Mouse (Mus musculus): ENCODE results near the gene Prelid3b. TPM values are rescaled to one million over a fixed set of nuclear protein-coding genes. Genes with fewer than 3 reads are reported as not detected.

Gene Prelid3b
- polyA plus RNA-seq, 1 experiment from 2014 or later, result 110 TPM

DNA sequence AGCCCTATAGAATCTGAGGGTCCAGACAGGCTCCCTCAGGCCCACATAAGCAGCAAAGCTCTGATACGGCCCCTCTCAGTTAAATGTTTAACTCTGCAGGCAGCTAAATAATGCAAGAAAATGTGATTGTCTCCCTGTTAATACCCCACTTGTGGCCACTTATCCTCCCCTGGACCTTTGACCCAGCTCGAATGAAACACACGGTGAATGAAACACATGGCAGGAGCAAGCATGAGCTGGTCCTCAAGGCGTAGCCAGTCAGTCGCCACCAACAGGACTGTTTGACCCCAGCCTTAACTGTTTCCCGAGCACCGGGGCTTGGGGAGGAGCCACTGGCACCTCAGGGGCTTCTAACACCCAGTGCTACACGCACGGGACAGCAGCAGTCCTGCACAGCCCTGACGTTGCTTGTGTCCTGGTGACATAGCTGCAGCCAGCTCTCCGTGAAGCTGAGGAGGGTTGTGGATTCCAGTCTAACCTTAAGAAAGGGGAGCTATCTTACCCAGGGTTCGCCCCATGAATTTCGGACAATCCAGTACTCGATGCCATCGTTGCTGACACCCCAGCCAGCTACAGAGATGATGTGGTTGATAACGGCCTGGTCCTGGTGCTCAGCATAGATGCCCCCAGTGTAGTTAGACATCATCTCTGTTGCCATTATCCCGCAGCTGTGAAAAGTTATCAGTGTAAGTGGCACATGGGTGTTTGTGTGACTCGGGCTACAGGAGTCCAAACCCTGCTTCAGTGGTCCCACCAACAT is 44.6 kb downstream of the Prelid3b start:
- 80% methylated on average over 18 of the region's 18 CpGs for WGBS
- H3K4me2 ChIP-seq (ENCODE audit: low read length), result no peak overlapping the region
- no peak overlapping the region for H3K9ac ChIP-seq (replicated peaks; ENCODE audit: low read length)
- H3K36me3 ChIP-seq (ENCODE audit: control insufficient read depth, insufficient read depth, low read length), result peaks cover 57% of the 10 kb centered on the region
- H3K4me3 ChIP-seq (replicated peaks; ENCODE audit: low read depth, low read length), result no peak overlapping the region
- H3K27me3 ChIP-seq (ENCODE audit: control insufficient read depth, insufficient read depth, low read length), result no peaks in the 10 kb centered on the region
- ATAC-seq (ENCODE audit: low FRiP score, low TSS enrichment), result no peak
- DNase-seq, result no peak
- H3K27ac ChIP-seq (replicated peaks; ENCODE audit: low read depth, low read length), result 0 out of 2 replicates have a peak overlapping the region, but pooled peaks have one; percentile 5
- no peaks in the 10 kb centered on the region for H3K9me3 ChIP-seq (ENCODE audit: control insufficient read depth, low read length)
- H3K4me1 ChIP-seq (ENCODE audit: control insufficient read depth, insufficient read depth, low read length), result 0 out of 2 replicates have a peak, but pooled peaks cover 4% of the 10 kb centered on the region

DNA sequence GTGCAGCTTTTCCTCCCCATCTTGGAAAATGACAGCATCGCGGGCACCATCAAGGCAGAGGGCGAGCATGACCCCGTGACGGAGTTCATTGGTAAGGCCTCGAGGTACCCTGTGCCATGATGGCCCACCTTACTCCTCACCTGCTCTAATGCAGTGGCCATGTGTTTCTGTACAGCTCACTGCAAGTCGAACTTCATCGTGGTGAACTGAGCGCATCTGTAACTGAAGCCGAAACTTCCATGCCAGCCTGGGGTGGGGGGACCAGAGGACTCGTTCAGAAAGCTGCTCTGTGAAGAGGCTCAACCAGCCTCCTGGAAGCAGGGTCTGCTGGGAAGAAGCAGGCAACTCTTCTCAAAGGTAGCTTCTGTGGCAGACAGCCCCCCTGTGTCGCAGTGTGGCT is 46.0 kb downstream of the Prelid3b start:
- Histone ChIP-seq H3K4me3 (replicated peaks; ENCODE audit: low read depth, low read length) (no peak overlapping the region), H3K9ac (replicated peaks; ENCODE audit: low read length) (no peak overlapping the region), H3K4me1 (ENCODE audit: control insufficient read depth, insufficient read depth, low read length) (0 out of 2 replicates have a peak, but pooled peaks cover 4% of the 10 kb centered on the region), H3K4me2 (ENCODE audit: low read length) (no peak overlapping the region), H3K27ac (replicated peaks; ENCODE audit: low read depth, low read length) (no peak overlapping the region), H3K9me3 (ENCODE audit: control insufficient read depth, low read length) (no peaks in the 10 kb centered on the region), H3K27me3 (ENCODE audit: control insufficient read depth, insufficient read depth, low read length) (no peaks in the 10 kb centered on the region), H3K36me3 (ENCODE audit: control insufficient read depth, insufficient read depth, low read length) (peaks cover 71% of the 10 kb centered on the region)
- DNase-seq (no peak), ATAC-seq (ENCODE audit: low FRiP score, low TSS enrichment) (0 out of 2 replicates have a peak, but pooled peaks have one; percentile 7)
- WGBS, result 93% methylated on average over 12 of the region's 12 CpGs

DNA sequence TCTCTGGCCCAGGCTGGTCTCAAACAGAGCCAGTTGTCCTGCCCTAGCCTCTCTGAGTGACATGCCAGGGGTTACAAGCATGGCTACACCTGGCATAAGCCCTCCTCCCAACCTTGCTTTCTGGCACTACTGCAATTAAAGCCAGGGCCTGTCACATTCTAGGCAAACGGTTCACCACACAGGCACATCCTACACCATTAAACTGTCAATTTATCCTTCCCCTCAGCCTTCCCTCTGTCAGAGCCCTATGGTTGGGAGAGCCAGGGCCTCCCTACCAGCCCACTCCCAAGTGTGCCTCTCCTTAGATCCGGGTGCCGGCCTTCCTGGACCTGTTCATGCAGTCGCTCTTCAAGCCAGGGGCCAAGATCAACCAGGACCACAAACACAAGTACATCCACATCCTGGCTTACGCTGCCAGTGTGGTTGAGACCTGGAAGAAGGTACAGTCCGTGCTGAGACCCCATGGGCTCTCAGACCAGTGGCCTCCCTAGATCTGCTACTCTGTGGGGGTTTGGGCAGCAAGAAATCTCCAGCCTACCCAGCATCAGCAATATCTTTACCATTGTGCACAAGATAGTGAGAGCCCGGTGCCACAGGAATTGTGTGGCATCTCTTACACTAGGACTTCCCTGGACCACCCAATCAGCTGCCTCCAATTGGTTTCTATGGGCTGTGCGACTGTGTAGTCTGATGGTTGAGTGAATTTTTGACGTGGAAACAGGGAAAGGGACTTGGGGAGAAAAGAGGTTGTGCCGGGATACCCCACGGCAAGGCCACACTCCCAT is 48.4 kb downstream of the Prelid3b start:
- H3K36me3 ChIP-seq (ENCODE audit: control insufficient read depth, insufficient read depth, low read length), result peaks cover 87% of the 10 kb centered on the region
- ATAC-seq (ENCODE audit: low FRiP score, low TSS enrichment) (no peak), DNase-seq (no peak)

DNA sequence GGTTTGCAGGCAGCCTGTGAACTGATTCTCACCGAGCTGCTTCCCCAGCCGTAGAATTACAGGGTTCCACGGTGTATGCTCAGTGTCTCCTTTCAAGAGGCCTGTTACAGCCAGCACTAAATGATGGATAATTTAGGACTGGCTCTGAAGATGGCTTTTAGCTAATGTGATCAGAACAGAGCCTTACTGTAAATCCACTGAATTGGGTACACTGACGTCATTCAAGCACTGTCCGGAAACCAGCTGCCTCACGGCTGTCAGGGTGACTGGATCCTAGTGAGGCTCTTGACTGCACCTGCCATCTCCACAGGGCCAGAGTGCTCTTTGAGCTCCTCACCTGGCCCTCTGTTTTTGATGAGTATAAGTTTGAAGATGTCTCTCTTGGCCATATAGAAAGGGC is 51.8 kb downstream of the Prelid3b start:
- WGBS, result 92% methylated on average over 6 of the region's 6 CpGs
- H3K27ac ChIP-seq (replicated peaks; ENCODE audit: low read depth, low read length), result no peak overlapping the region
- no peak overlapping the region for H3K9ac ChIP-seq (replicated peaks; ENCODE audit: low read length)
- no peak overlapping the region for H3K4me3 ChIP-seq (replicated peaks; ENCODE audit: low read depth, low read length)
- ATAC-seq (ENCODE audit: low FRiP score, low TSS enrichment), result no peak
- H3K4me2 ChIP-seq (ENCODE audit: low read length), result no peak overlapping the region
- no peaks in the 10 kb centered on the region for H3K27me3 ChIP-seq (ENCODE audit: control insufficient read depth, insufficient read depth, low read length)
- H3K36me3 ChIP-seq (ENCODE audit: control insufficient read depth, insufficient read depth, low read length), result peaks cover 58% of the 10 kb centered on the region
- no peaks in the 10 kb centered on the region for H3K9me3 ChIP-seq (ENCODE audit: control insufficient read depth, low read length)
- DNase-seq, result no peak
- peaks cover 10% of the 10 kb centered on the region for H3K4me1 ChIP-seq (ENCODE audit: control insufficient read depth, insufficient read depth, low read length)

More for the DNA sequence above, 48.4 kb downstream of the Prelid3b start:
- 93% methylated on average over 11 of the region's 11 CpGs for WGBS
- Histone ChIP-seq H3K9me3 (ENCODE audit: control insufficient read depth, low read length) (no peaks in the 10 kb centered on the region), H3K9ac (replicated peaks; ENCODE audit: low read length) (no peak overlapping the region), H3K4me1 (ENCODE audit: control insufficient read depth, insufficient read depth, low read length) (0 out of 2 replicates have a peak, but pooled peaks cover 4% of the 10 kb centered on the region), H3K27me3 (ENCODE audit: control insufficient read depth, insufficient read depth, low read length) (no peaks in the 10 kb centered on the region), H3K4me3 (replicated peaks; ENCODE audit: low read depth, low read length) (no peak overlapping the region), H3K27ac (replicated peaks; ENCODE audit: low read depth, low read length) (no peak overlapping the region), H3K4me2 (ENCODE audit: low read length) (no peak overlapping the region)

DNA sequence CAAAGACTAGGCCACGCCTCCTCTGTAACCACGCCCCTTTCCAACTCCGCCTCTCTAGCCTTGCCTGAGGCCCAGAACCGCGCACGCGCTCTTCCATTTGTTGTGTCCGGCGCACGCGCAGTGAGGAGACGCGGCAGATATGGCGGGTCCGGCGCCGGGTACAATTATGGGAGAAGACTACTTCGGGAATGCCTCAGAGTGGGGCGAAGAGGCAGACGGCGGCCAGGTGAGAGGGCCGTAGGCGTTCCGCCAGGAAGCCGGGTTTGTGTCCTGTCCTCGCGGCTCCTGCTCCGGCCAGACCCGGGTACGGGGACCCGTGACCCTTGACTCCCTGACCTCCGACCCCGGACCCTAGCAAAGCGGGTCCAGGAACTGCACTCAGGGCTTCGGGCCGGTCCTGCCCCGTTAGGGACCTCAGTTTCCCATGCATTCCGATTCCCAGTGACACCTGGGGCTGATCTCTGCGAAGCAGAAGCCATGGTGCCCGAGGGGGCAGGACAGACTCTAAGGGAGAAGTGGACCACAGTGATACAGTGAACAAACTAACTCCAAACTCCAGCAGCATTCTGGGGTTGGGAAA is 57.1 kb downstream of the Prelid3b start, which contains the start of gene Nelfcd:
Gene Nelfcd, plus strand, starts transcription at position 74 of the 580 bp plus-strand sequence.
- WGBS, result under 1% methylated on average over 40 of the region's 40 CpGs
- H3K9ac ChIP-seq (replicated peaks; ENCODE audit: low read length), result peak within 1 kb of the TSS; percentile 78
- no peaks in the 10 kb centered on the region for H3K27me3 ChIP-seq (ENCODE audit: control insufficient read depth, insufficient read depth, low read length)
- peak within 1 kb of the TSS; percentile 90 for H3K4me3 ChIP-seq (replicated peaks; ENCODE audit: low read depth, low read length)
- H3K4me2 ChIP-seq (ENCODE audit: low read length), result peak within 1 kb of the TSS; percentile 86
- no peak within 1 kb of the TSS for H3K27ac ChIP-seq (replicated peaks; ENCODE audit: low read depth, low read length)
- DNase-seq, result peak; percentile 98
- peaks cover 11% of the 10 kb centered on the region for H3K4me1 ChIP-seq (ENCODE audit: control insufficient read depth, insufficient read depth, low read length)
- peak; percentile 91 for ATAC-seq (ENCODE audit: low FRiP score, low TSS enrichment)
- peaks cover 6% of the 10 kb centered on the region; the same call in 1 of the 2 replicates for H3K36me3 ChIP-seq (ENCODE audit: control insufficient read depth, insufficient read depth, low read length)
- no peaks in the 10 kb centered on the region for H3K9me3 ChIP-seq (ENCODE audit: control insufficient read depth, low read length)

Other genes starting within 250 kb of the Prelid3b start
- 1,446 and 1,495 TPM in 2 replicates for gene Gnas, start 188.8 kb downstream of the Prelid3b start, polyA plus RNA-seq (2014; fragmentation: Nextera tagmentation; extraction: Ambion mirVana)
- 6.4 and 7.5 TPM in 2 replicates for gene Gm20721, start 126.4 kb downstream of the Prelid3b start, polyA plus RNA-seq (2014; fragmentation: Nextera tagmentation; extraction: Ambion mirVana)
- 107 and 121 TPM in 2 replicates for gene Nelfcd, start 57.3 kb downstream of the Prelid3b start, polyA plus RNA-seq (2014; fragmentation: Nextera tagmentation; extraction: Ambion mirVana)
- 46.9 and 73.8 TPM in 2 replicates for gene Ctsz, start 34.0 kb downstream of the Prelid3b start, polyA plus RNA-seq (2014; fragmentation: Nextera tagmentation; extraction: Ambion mirVana)
- 0.45 and 0.46 TPM in 2 replicates for gene Tubb1, start 22.4 kb downstream of the Prelid3b start, polyA plus RNA-seq (2014; fragmentation: Nextera tagmentation; extraction: Ambion mirVana)
- 771 and 1,008 TPM in 2 replicates for gene Atp5e, start 9.0 kb downstream of the Prelid3b start, polyA plus RNA-seq (2014; fragmentation: Nextera tagmentation; extraction: Ambion mirVana)
- gene Zfp831, start 170.5 kb upstream of the Prelid3b start, polyA plus RNA-seq (2014; fragmentation: Nextera tagmentation; extraction: Ambion mirVana), result not detected in 2 replicates

All from midbrain, embryonic 14.5 days (tissue).